ENCODE assay signal across 14 mouse cellular contexts in genomic region chr2:25226864-25227263, GRCm38 (mm10). TPM values are rescaled to one million over a fixed set of nuclear protein-coding genes. Genes with fewer than 3 reads are reported as not detected.
DNase-seq lines count a peak whose midpoint lies in the region; ATAC-seq lines count a peak whose summit lies in the region.
"Had no signal": no experiment of that assay in that cellular context is flagged by ENCODE, and none has a peak within 500 bp of the region (broad histone marks: within the 10 kb centered on the region; RNA-seq: fewer than 3 reads in every experiment).

No protein-coding gene starts in this region.

- 81% methylated on average over 5 of the region's 5 CpGs for WGBS in liver, embryonic 13.5 days (ENCODE audit: insufficient replicate concordance)

- peak overlapping the region; percentile 98 for H3K27ac ChIP-seq in liver, embryonic 13.5 days

- no peaks in the 10 kb centered on the region for H3K9me3 ChIP-seq in liver, embryonic 13.5 days (replicated peaks)

- peaks cover 40% of the 10 kb centered on the region for H3K4me1 ChIP-seq in liver, embryonic 13.5 days (replicated peaks)

- 0 out of 2 replicates have a peak overlapping the region, but pooled peaks have one; percentile 0 for H3K4me2 ChIP-seq in liver, embryonic 13.5 days

- no peaks in the 10 kb centered on the region for H3K27me3 ChIP-seq in liver, embryonic 13.5 days

- no peak overlapping the region for H3K4me3 ChIP-seq in liver, embryonic 13.5 days (replicated peaks)

- H3K9ac ChIP-seq in liver, embryonic 13.5 days, result peak overlapping the region; percentile 5; the same call in 1 of the 2 replicates

- H3K36me3 ChIP-seq in liver, embryonic 13.5 days, result peaks cover 21% of the 10 kb centered on the region

- DNase-seq in adrenal gland, postnatal 10 days, result peak; percentile 70
- no peak for DNase-seq in adrenal gland, postnatal 14 days
- DNase-seq in liver, embryonic 13.5 days, result no peak
- no peak for DNase-seq in liver
- peak; percentile 71 for DNase-seq in layer of hippocampus, adult 11-12 months (ENCODE audit: low spot score)
- peak; percentile 31 to 44 for DNase-seq in right cerebral cortex, adult 2 months (ENCODE audit: low spot score in 2 of 2)
- no peak for DNase-seq in spleen, postnatal 4 days (ENCODE audit: low spot score in 2 of 2)
- no peak for DNase-seq in kidney, postnatal 14 days
- DNase-seq: adrenal gland, postnatal 25 days had no signal

- ATAC-seq in liver, embryonic 13.5 days (ENCODE audit: low read depth), result no peak
- ATAC-seq: lung, postnatal 0 days had no signal

RNA-seq across cellular contexts. Expression of gene Tubb4b, which starts 2.4 kb away (rescaled TPM):
- total RNA-seq in adrenal gland, postnatal 10 days (2021), result 100 to 1,000 TPM; 264 to 293 TPM
- total RNA-seq in adrenal gland, postnatal 14 days (2021), result 290 and 294 TPM in 2 replicates
- polyA plus RNA-seq in liver, embryonic 13.5 days (2015; fragmentation: Nextera tagmentation; extraction: Ambion mirVana), result 835 and 850 TPM in 2 replicates

RNA-seq across cellular contexts. Expression of gene Slc34a3, which starts 7.3 kb away (rescaled TPM):
- not detected for total RNA-seq in adrenal gland, postnatal 10 days (2021)
- total RNA-seq in adrenal gland, postnatal 14 days (2021), result not detected in 2 replicates
- polyA plus RNA-seq in liver, embryonic 13.5 days (2015; fragmentation: Nextera tagmentation; extraction: Ambion mirVana), result not detected in 2 replicates
- total RNA-seq: adrenal gland, postnatal 25 days; hematopoietic stem cell, adult 5-6 weeks had no signal
- polyA plus RNA-seq: lung, postnatal 0 days had no signal

RNA-seq across cellular contexts. Expression of gene Fam166a, which starts 8.3 kb away (rescaled TPM):
- total RNA-seq in adrenal gland, postnatal 10 days (2021), result not detected
- total RNA-seq in adrenal gland, postnatal 14 days (2021), result not detected in 2 replicates
- polyA plus RNA-seq in liver, embryonic 13.5 days (2015; fragmentation: Nextera tagmentation; extraction: Ambion mirVana), result not detected in 2 replicates
- total RNA-seq: hematopoietic stem cell, adult 5-6 weeks had no signal
- polyA plus RNA-seq: large intestine, adult 2 months had no signal

RNA-seq across cellular contexts. Expression of gene Rnf224, which starts 9.7 kb away (rescaled TPM):
- total RNA-seq in adrenal gland, postnatal 10 days (2021), result not detected
- total RNA-seq in adrenal gland, postnatal 14 days (2021), result not detected in 2 replicates
- not detected in 2 replicates for polyA plus RNA-seq in liver, embryonic 13.5 days (2015; fragmentation: Nextera tagmentation; extraction: Ambion mirVana)
- total RNA-seq: adrenal gland, postnatal 25 days; hematopoietic stem cell, adult 5-6 weeks; MEL had no signal
- polyA plus RNA-seq: frontal cortex, adult 2 months; large intestine, adult 2 months had no signal

RNA-seq across cellular contexts. Expression of gene Stpg3, which starts 12.4 kb away (rescaled TPM):
- not detected for total RNA-seq in adrenal gland, postnatal 10 days (2021)
- total RNA-seq in adrenal gland, postnatal 14 days (2021), result not detected in 2 replicates
- not detected in 2 replicates for polyA plus RNA-seq in liver, embryonic 13.5 days (2015; fragmentation: Nextera tagmentation; extraction: Ambion mirVana)
- total RNA-seq: adrenal gland, postnatal 25 days; hematopoietic stem cell, adult 5-6 weeks; MEL had no signal
- polyA plus RNA-seq: large intestine, adult 2 months had no signal

Comparison
In these comparisons a context has a peak if more than half of its experiments do, and no peak if none do; other contexts are left out.
1. DNase-seq: peak in adrenal gland, postnatal 10 days (single experiment), layer of hippocampus, adult 11-12 months (single experiment) and right cerebral cortex, adult 2 months (2 of 2); none in adrenal gland, postnatal 14 days (single experiment), liver, embryonic 13.5 days (single experiment), liver (single experiment), spleen, postnatal 4 days (0 of 2) and kidney, postnatal 14 days (single experiment).